Mouse (Mus musculus) kidney, embryonic 14.5 days (tissue): Measurements from ENCODE around the gene Ptch2. TPM values are rescaled to one million over a fixed set of nuclear protein-coding genes. Genes with fewer than 3 reads are reported as not detected.

Source experiments
- ATAC-seq: fragments of 200-750 bp; cut with Nextera tagmentation; 2 replicates; pipeline ENCODE4 v1.8.0; 2017; ENCODE audit warnings: moderate number of reproducible peaks, mild to moderate bottlenecking, moderate TSS enrichment, moderate library complexity; ENCODE audit not compliant: low FRiP score, low TSS enrichment
- H3K27ac ChIP-seq: fragments of 300-500 bp; sonication (generic); 2 replicates; pipeline ENCODE4 v1.5.1; 2014; ENCODE audit warnings: low read depth, mild to moderate bottlenecking, low read length, moderate library complexity, mixed read lengths
- H3K27me3 ChIP-seq: fragments of 300-500 bp; sonication (generic); 2 replicates; pipeline ENCODE4 v1.6.1; 2014; ENCODE audit warnings: mild to moderate bottlenecking, low read length; ENCODE audit not compliant: control insufficient read depth, insufficient read depth
- H3K36me3 ChIP-seq: fragments of 300-500 bp; sonication (generic); 2 replicates; pipeline ENCODE4 v1.6.1; 2014; ENCODE audit warnings: low read length, mixed read lengths; ENCODE audit not compliant: control insufficient read depth, insufficient read depth
- H3K4me1 ChIP-seq: fragments of 300-500 bp; sonication (generic); 2 replicates; pipeline ENCODE4 v1.6.1; 2014; ENCODE audit warnings: low read length, mixed read lengths; ENCODE audit not compliant: control insufficient read depth, insufficient read depth
- H3K4me2 ChIP-seq: fragments of 300-500 bp; sonication (generic); replicated peaks from 2 replicates; pipeline ENCODE4 v1.6.1; 2014; ENCODE audit warnings: low read depth, mild to moderate bottlenecking, low read length
- H3K4me3 ChIP-seq: fragments of 300-500 bp; sonication (generic); 2 replicates; pipeline ENCODE4 v1.5.1; 2014; ENCODE audit warnings: mild to moderate bottlenecking, low read length
- H3K9ac ChIP-seq: fragments of 300-500 bp; sonication (generic); 2 replicates; pipeline ENCODE4 v1.6.1; 2014; ENCODE audit warnings: low read depth, mild to moderate bottlenecking, low read length, moderate library complexity
- H3K9me3 ChIP-seq: fragments of 300-500 bp; sonication (generic); 2 replicates; pipeline ENCODE4 v1.6.1; 2016; ENCODE audit warnings: low read length; ENCODE audit not compliant: control insufficient read depth
- WGBS: fragments of 180-500 bp; shearing (Covaris S2); extraction: QIAGEN DNeasy Blood & Tissue Kit; methylation state at CpG from one replicate; pipeline ENCODE4 v1.1.7; 2014; 5-methylcytosine and 5-hydroxymethylcytosine counted together
- polyA plus RNA-seq: library from polyadenylated mRNA; unstranded; fragments of >200 nt; fragmentation: Nextera tagmentation; extraction: Ambion mirVana; gene quantifications from 2 replicates; pipeline ENCODE4 v1.2.1, GENCODE M21; 2014

The Ptch2 gene
- 6.0 and 7.6 TPM in 2 replicates for polyA plus RNA-seq

- WGBS: under 1% methylated on average over 48 of the region's 50 CpGs
- Histone ChIP-seq H3K4me3 (peak within 1 kb of the TSS; percentile 59), H3K27me3 (no peaks in the 10 kb centered on the region), H3K36me3 (peaks cover 10% of the 10 kb centered on the region), H3K4me2 (peak within 1 kb of the TSS; percentile 87), H3K9me3 (no peaks in the 10 kb centered on the region), H3K27ac (peak within 1 kb of the TSS; percentile 80), H3K9ac (peak within 1 kb of the TSS; percentile 63), H3K4me1 (peaks cover 29% of the 10 kb centered on the region)
- peak; percentile 91 for ATAC-seq
Observed at GRCm38 (mm10) chr4:117095551-117096452, at the start of gene Ptch2. Gene Ptch2 (plus strand): TSS chr4:117096075.

- no peaks in the 10 kb centered on the region for H3K4me1 ChIP-seq
- no peaks in the 10 kb centered on the region for H3K9me3 ChIP-seq
- H3K4me2 ChIP-seq: no peak overlapping the region
- H3K4me3 ChIP-seq: no peak overlapping the region
- H3K27ac ChIP-seq: no peak overlapping the region
- 85% methylated on average over 3 of the region's 3 CpGs for WGBS
- no peak for ATAC-seq
- H3K27me3 ChIP-seq: no peaks in the 10 kb centered on the region
- peaks cover 23% of the 10 kb centered on the region; the same call in 1 of the 2 replicates for H3K36me3 ChIP-seq
- H3K9ac ChIP-seq: no peak overlapping the region
Observed at GRCm38 (mm10) chr4:117048836-117049235, 47.0 kb upstream of the Ptch2 start.

- H3K9me3 ChIP-seq: no peaks in the 10 kb centered on the region
- H3K9ac ChIP-seq: no peak overlapping the region
- no peak overlapping the region for H3K4me3 ChIP-seq
- peaks cover 23% of the 10 kb centered on the region; the same call in 1 of the 2 replicates for H3K36me3 ChIP-seq
- no peaks in the 10 kb centered on the region for H3K27me3 ChIP-seq
- H3K4me2 ChIP-seq: no peak overlapping the region
- no peak overlapping the region for H3K27ac ChIP-seq
- no peaks in the 10 kb centered on the region for H3K4me1 ChIP-seq
- no peak for ATAC-seq
- WGBS: 96% methylated on average over 1 of the region's 1 CpGs
Observed at GRCm38 (mm10) chr4:117049485-117049884, 46.4 kb upstream of the Ptch2 start.

DNA sequence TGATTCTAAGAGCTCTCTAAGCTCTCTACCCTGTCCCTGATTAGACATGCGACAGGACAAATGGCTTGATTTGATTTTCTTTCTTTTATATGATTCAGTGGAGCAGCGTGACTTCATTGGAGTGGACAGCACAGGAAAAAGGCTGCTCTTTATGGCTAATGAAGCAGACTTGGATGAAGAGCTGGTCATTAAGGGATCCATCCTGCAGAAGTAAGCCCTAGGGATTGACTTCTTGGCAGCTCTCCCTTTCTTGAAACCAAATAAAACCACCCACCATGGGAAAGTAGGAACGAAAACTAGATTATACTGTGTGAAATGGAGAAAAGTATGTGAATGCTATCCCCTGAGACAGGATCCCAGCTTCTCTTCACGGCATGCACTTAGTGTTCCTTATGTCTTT lies 43.2 kb upstream of the Ptch2 start:
- Histone ChIP-seq H3K4me3 (no peak overlapping the region), H3K27me3 (no peaks in the 10 kb centered on the region), H3K9ac (no peak overlapping the region), H3K4me2 (no peak overlapping the region), H3K27ac (no peak overlapping the region), H3K9me3 (no peaks in the 10 kb centered on the region), H3K4me1 (no peaks in the 10 kb centered on the region), H3K36me3 (peaks cover 14% of the 10 kb centered on the region; the same call in 1 of the 2 replicates)
- ATAC-seq: no peak
- WGBS: 95% methylated on average over 4 of the region's 4 CpGs

DNA sequence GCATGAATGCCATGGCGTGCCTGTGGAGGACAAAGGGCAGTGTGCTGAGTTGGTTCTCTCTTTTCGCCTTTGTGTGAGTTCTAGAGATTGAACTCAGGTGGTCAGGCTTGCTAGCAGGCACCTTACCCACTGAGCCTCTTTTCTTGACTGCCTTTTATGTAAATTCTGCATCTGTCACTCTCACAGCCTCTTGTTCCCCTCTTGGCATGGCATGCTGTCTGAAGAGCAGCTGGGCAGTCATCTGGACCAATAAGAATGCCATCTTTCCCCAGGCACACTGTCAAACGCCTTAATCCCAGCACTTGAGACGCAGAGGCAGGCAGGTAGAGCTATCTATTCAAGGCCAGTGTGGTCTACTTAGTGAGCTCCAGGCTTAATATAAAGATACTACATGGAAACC lies 41.9 kb upstream of the Ptch2 start:
- no peak overlapping the region for H3K27ac ChIP-seq
- no peak overlapping the region for H3K9ac ChIP-seq
- no peak for ATAC-seq
- no peaks in the 10 kb centered on the region for H3K9me3 ChIP-seq
- no peaks in the 10 kb centered on the region for H3K4me1 ChIP-seq
- peaks cover 17% of the 10 kb centered on the region; the same call in 1 of the 2 replicates for H3K36me3 ChIP-seq
- H3K27me3 ChIP-seq: no peaks in the 10 kb centered on the region
- 93% methylated on average over 4 of the region's 4 CpGs for WGBS
- H3K4me3 ChIP-seq: no peak overlapping the region
- no peak overlapping the region for H3K4me2 ChIP-seq

DNA sequence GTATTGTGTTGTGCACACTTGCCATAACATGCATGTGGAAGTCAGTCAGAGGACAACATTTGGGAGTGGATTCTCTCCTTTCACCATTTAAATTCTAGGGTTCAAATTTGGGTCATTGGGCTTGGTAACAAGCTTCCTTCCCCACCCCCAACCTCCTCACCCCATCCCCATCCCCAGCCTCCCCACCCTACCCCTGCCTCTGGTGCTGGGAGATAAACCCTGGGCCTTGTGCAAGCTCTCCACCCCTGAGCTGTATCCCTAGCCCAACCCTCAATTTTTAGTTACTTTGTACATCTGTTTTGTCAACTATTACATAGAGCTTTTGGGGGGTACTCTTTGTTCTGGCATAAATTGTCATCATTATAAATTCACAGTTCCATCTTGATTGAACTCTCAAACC lies 39.8 kb upstream of the Ptch2 start:
- H3K4me3 ChIP-seq: no peak overlapping the region
- no peaks in the 10 kb centered on the region for H3K9me3 ChIP-seq
- no peak for ATAC-seq
- H3K27me3 ChIP-seq: no peaks in the 10 kb centered on the region
- no peaks in the 10 kb centered on the region for H3K4me1 ChIP-seq
- no peak overlapping the region for H3K27ac ChIP-seq
- peaks cover 23% of the 10 kb centered on the region; the same call in 1 of the 2 replicates for H3K36me3 ChIP-seq
- H3K4me2 ChIP-seq: no peak overlapping the region
- H3K9ac ChIP-seq: no peak overlapping the region

DNA sequence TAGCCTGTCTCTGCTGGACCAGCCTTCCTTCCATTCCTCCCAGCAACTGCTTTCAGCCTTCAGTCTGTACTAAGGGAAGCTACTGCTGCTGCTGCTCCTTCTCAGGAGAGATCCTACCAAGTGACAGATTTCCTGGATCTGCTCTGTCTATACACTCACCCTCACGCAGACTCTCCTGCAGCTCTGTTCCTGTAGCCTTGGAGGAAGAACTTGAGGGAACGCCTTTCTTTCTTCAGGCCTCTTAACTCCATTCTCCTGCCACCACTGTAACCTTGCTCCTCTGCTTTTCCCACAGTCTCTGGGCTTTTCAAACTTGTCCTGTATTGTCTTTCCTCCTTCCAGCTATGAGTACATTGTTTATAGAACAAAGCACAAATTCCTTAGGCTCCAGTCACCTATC lies 39.4 kb upstream of the Ptch2 start:
- WGBS: 93% methylated on average over 2 of the region's 2 CpGs
- Histone ChIP-seq H3K4me1 (no peaks in the 10 kb centered on the region), H3K36me3 (peaks cover 23% of the 10 kb centered on the region; the same call in 1 of the 2 replicates), H3K27ac (no peak overlapping the region), H3K4me2 (no peak overlapping the region), H3K9ac (no peak overlapping the region), H3K4me3 (no peak overlapping the region), H3K27me3 (no peaks in the 10 kb centered on the region), H3K9me3 (no peaks in the 10 kb centered on the region)
- ATAC-seq: no peak

DNA sequence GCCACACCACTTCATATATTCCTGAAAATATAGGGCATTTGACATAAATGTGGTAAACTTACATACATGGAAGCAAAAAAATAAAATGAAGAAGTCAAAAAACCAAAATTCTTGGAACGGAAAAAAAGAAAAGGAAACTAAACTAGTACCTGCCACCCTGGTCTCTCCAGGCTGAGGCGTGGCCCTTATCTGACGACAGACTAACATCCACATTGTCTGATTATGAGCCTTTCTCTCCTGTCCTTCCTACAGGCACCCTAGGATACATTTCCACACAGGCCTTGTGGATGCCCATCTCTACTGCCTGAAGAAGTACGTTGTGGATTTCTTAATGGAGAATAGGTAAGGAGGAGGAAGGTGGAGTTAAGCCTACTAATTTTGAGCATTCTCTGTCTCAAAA lies 37.4 kb upstream of the Ptch2 start:
- no peak for ATAC-seq
- H3K4me2 ChIP-seq: no peak overlapping the region
- no peaks in the 10 kb centered on the region for H3K27me3 ChIP-seq
- no peak overlapping the region for H3K27ac ChIP-seq
- no peak overlapping the region for H3K9ac ChIP-seq
- no peaks in the 10 kb centered on the region for H3K4me1 ChIP-seq
- H3K9me3 ChIP-seq: no peaks in the 10 kb centered on the region
- 92% methylated on average over 4 of the region's 4 CpGs for WGBS
- no peak overlapping the region for H3K4me3 ChIP-seq
- peaks cover 21% of the 10 kb centered on the region; the same call in 1 of the 2 replicates for H3K36me3 ChIP-seq

- no peak for ATAC-seq
- Histone ChIP-seq H3K4me1 (no peaks in the 10 kb centered on the region), H3K27me3 (no peaks in the 10 kb centered on the region), H3K4me3 (no peak overlapping the region), H3K27ac (no peak overlapping the region), H3K4me2 (no peak overlapping the region), H3K9ac (no peak overlapping the region), H3K36me3 (peaks cover 39% of the 10 kb centered on the region), H3K9me3 (no peaks in the 10 kb centered on the region)
- 51% methylated on average over 4 of the region's 4 CpGs for WGBS
Observed at GRCm38 (mm10) chr4:117062700-117063390, 33.0 kb upstream of the Ptch2 start.
